Mouse (Mus musculus): ENCODE results near the gene Fam161a. TPM values are rescaled to one million over a fixed set of nuclear protein-coding genes. Genes with fewer than 3 reads are reported as not detected.
"Not testable (repeated sequence)": the region's sequence is repeated elsewhere in the genome, so short reads cannot be mapped to it uniquely, and the experiment has no call there.

Gene Fam161a
- polyA plus RNA-seq, 1 experiment = 6.9 TPM

DNA sequence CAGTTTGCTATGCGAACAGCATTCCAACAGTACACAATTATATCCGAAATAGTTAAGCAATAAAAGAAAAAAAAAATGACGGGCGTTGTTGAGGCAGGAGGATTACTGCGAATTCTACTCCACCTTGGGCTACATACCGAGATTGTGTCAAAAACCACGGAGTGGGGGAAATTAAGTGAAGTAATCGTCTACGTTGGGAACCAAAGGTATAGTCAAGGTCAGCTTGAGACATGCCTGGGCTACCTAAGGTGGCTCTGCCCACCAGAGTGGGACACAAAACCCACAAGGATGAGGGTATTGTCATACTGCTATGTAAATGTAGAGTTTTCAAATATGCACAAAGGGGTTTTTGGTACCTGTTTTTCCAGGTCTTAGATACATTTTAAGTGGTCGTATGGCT lies 60.9 kb downstream of the Fam161a start:
- H3K4me1 ChIP-seq (ENCODE audit: control insufficient read depth, insufficient read depth, low read length) = no peaks in the 10 kb centered on the region; the same call in 1 of the 2 replicates
- WGBS = 7% methylated on average over 10 of the region's 10 CpGs
- H3K27ac ChIP-seq (ENCODE audit: control insufficient read depth, insufficient read depth, low read depth, low read length, poor library complexity) = no peak overlapping the region
- TF ChIP-seq POLR2A (IDR thresholded peaks at IDR 0.05; ENCODE audit: borderline replicate concordance, control insufficient read depth, low read depth, low read length) (no peak), CTCF (IDR thresholded peaks at IDR 0.05; ENCODE audit: control insufficient read depth, insufficient read depth, low read length) (no peak)
- H3K4me3 ChIP-seq (replicated peaks; ENCODE audit: control insufficient read depth, low read depth, low read length) = peak overlapping the region; percentile 85

DNA sequence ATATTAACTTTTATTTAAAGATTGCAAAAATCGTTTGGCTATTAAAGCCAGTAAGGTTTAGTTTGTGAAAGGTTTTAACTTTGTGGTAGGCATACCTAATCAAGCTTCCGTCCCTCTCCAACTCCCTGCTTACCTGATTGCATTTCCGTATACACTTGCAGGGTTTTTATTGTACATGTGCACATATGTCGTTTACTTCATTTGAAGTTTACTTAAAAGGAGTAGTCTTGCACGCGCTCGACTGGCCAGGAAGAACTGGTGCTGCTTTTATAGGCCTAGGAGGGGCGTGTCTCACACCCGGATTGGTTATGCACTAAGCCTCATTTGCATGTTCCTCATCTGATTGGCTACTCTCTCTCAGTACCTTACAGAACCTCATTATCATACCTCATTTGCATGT lies 61.7 kb downstream of the Fam161a start:
- H3K4me3 ChIP-seq (replicated peaks; ENCODE audit: control insufficient read depth, low read depth, low read length); H3K27ac ChIP-seq (ENCODE audit: control insufficient read depth, insufficient read depth, low read depth, low read length, poor library complexity); H3K4me1 ChIP-seq (ENCODE audit: control insufficient read depth, insufficient read depth, low read length): not testable (repeated sequence)
- WGBS = 88% methylated on average over 9 of the region's 9 CpGs

DNA sequence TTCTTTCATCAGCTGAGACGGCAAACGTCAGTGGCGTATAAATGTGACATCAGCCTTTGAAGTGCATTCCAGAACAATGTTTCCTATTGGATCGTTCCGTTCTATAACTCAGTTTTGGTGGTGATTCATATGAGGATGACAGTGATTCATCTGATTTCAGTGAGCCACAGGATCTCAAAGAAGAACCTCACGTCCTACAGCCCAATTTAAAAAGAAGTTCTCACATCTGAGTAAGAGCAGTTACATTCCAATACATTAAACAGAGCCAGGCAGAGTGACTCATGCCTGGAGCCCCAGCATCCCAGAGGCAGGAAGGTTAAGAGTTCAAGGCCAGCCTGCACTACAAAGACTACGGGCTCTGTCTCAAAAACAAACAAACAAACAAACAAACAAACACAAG lies 67.5 kb downstream of the Fam161a start:
- Histone ChIP-seq H3K4me3 (replicated peaks; ENCODE audit: control insufficient read depth, low read depth, low read length) (no peak overlapping the region), H3K4me1 (ENCODE audit: control insufficient read depth, insufficient read depth, low read length) (no peaks in the 10 kb centered on the region; the same call in 1 of the 2 replicates), H3K27ac (ENCODE audit: control insufficient read depth, insufficient read depth, low read depth, low read length, poor library complexity) (no peak overlapping the region)
- 82% methylated on average over 7 of the region's 7 CpGs for WGBS
- TF ChIP-seq POLR2A (IDR thresholded peaks at IDR 0.05; ENCODE audit: borderline replicate concordance, control insufficient read depth, low read depth, low read length) = no peak
- TF ChIP-seq CTCF (IDR thresholded peaks at IDR 0.05; ENCODE audit: control insufficient read depth, insufficient read depth, low read length) = no peak

DNA sequence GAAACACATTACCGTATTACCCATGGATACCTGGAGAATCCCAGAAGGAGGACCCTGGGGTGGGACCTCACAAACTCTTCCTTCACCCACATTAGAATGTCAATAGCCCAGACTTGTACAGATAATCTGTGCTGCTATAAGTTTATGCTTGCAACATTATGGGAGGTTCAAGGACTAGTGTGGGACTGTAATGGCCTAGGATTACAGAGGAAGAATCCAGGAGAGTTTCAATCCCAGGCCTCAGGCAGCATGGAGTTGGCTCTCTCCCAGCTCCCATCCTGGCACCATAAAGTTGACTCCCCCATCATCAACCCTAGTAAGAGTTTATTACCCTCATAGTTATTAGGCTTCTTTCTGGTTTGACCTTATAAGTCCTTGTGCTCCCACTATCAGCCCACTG lies 71.2 kb downstream of the Fam161a start:
- H3K4me1 ChIP-seq (ENCODE audit: control insufficient read depth, insufficient read depth, low read length) = no peaks in the 10 kb centered on the region; the same call in 1 of the 2 replicates
- no peak overlapping the region for H3K27ac ChIP-seq (ENCODE audit: control insufficient read depth, insufficient read depth, low read depth, low read length, poor library complexity)
- TF ChIP-seq POLR2A (IDR thresholded peaks at IDR 0.05; ENCODE audit: borderline replicate concordance, control insufficient read depth, low read depth, low read length) = no peak
- no peak overlapping the region for H3K4me3 ChIP-seq (replicated peaks; ENCODE audit: control insufficient read depth, low read depth, low read length)
- WGBS = 92% methylated on average over 1 of the region's 1 CpGs

Other genes starting within 250 kb of the Fam161a start
- gene B3gnt2, start 146.6 kb upstream of the Fam161a start, polyA plus RNA-seq (2011; ENCODE audit: insufficient read depth, insufficient read length, low replicate concordance, missing spikeins) = 0.54 and 6.2 TPM in 2 replicates
- 31.7 and 34.0 TPM in 2 replicates for gene Zrsr1, start 35.5 kb upstream of the Fam161a start, polyA plus RNA-seq (2011; ENCODE audit: insufficient read depth, insufficient read length, low replicate concordance, missing spikeins)
- gene Gm28048, start 25.4 kb upstream of the Fam161a start, polyA plus RNA-seq (2011; ENCODE audit: insufficient read depth, insufficient read length, low replicate concordance, missing spikeins) = 13.8 and 21.9 TPM in 2 replicates
- gene Commd1, start 25.1 kb upstream of the Fam161a start, polyA plus RNA-seq (2011; ENCODE audit: insufficient read depth, insufficient read length, low replicate concordance, missing spikeins) = 27.6 and 51.1 TPM in 2 replicates
- 60.8 and 121 TPM in 2 replicates for gene Cct4, start 17.0 kb upstream of the Fam161a start, polyA plus RNA-seq (2011; ENCODE audit: insufficient read depth, insufficient read length, low replicate concordance, missing spikeins)
- gene Xpo1, start 248.5 kb downstream of the Fam161a start, polyA plus RNA-seq (2011; ENCODE audit: insufficient read depth, insufficient read length, low replicate concordance, missing spikeins) = 60.6 and 77.8 TPM in 2 replicates

Data from bone marrow, adult 2 months (tissue).